Mouse (Mus musculus) liver, embryonic 11.5 days (tissue): ENCODE data around the gene Tpst2. TPM values are rescaled to one million over a fixed set of nuclear protein-coding genes. Genes with fewer than 3 reads are reported as not detected.

ENCODE experiments used
- ATAC-seq: fragments of 200-750 bp; cut with Nextera tagmentation; replicated peaks from 2 replicates; pipeline ENCODE4 v1.8.0; 2017; ENCODE audit warnings: moderate number of reproducible peaks, mild to moderate bottlenecking, moderate TSS enrichment, moderate library complexity; ENCODE audit not compliant: low FRiP score
- DNase-seq: peaks from one replicate; pipeline ENCODE4 v3.0.0-alpha.2; 2017; ENCODE audit warnings: low spot score
- H3K27ac ChIP-seq: fragments of 300-500 bp; sonication (generic); 2 replicates; pipeline ENCODE4 v1.5.1; 2014; ENCODE audit warnings: mild to moderate bottlenecking, low read depth, low read length, control low read depth
- H3K27me3 ChIP-seq: fragments of 300-500 bp; sonication (generic); replicated peaks from 2 replicates; pipeline ENCODE4 v1.6.1; 2014; ENCODE audit warnings: low read length, mixed read lengths; ENCODE audit not compliant: control insufficient read depth, insufficient read depth
- H3K36me3 ChIP-seq: fragments of 300-500 bp; sonication (generic); 2 replicates; pipeline ENCODE4 v1.6.1; 2014; ENCODE audit warnings: mild to moderate bottlenecking, low read length, moderate library complexity, mixed read lengths; ENCODE audit not compliant: control insufficient read depth, insufficient read depth
- H3K4me1 ChIP-seq: fragments of 300-500 bp; sonication (generic); replicated peaks from 2 replicates; pipeline ENCODE4 v1.6.1; 2014; ENCODE audit warnings: low read length, mixed read lengths; ENCODE audit not compliant: control insufficient read depth, insufficient read depth
- H3K4me2 ChIP-seq: fragments of 300-500 bp; sonication (generic); 2 replicates; pipeline ENCODE4 v1.6.1; 2014; ENCODE audit warnings: mild to moderate bottlenecking, control low read depth, moderate library complexity
- H3K4me3 ChIP-seq: fragments of 300-500 bp; sonication (generic); 2 replicates; pipeline ENCODE4 v1.5.1; 2014; ENCODE audit warnings: low read depth, low read length, control low read depth
- H3K9ac ChIP-seq: fragments of 300-500 bp; sonication (generic); 2 replicates; pipeline ENCODE4 v1.6.1; 2014; ENCODE audit warnings: low read depth, low read length, control low read depth
- H3K9me3 ChIP-seq: fragments of 300-500 bp; sonication (generic); 2 replicates; pipeline ENCODE4 v1.6.1; 2016; ENCODE audit warnings: low read length, inconsistent platforms, mixed read lengths; ENCODE audit not compliant: control insufficient read depth
- WGBS: fragments of 180-500 bp; shearing (Covaris S2); extraction: QIAGEN DNeasy Blood & Tissue Kit; methylation state at CpG from one replicate; pipeline ENCODE4 v1.1.7; 2014; 5-methylcytosine and 5-hydroxymethylcytosine counted together
- polyA plus RNA-seq: library from polyadenylated mRNA; unstranded; fragments of >200 nt; fragmentation: Nextera tagmentation; extraction: Ambion mirVana; gene quantifications from 2 replicates; pipeline ENCODE4 v1.2.1, GENCODE M21; 2014

Gene Tpst2
- polyA plus RNA-seq, 1 experiment from 2014 or later = 66.0 TPM

GRCm38 (mm10) chr5:112321376-112321775 is 44.9 kb downstream of the Tpst2 start:
- Histone ChIP-seq H3K9me3 (no peaks in the 10 kb centered on the region), H3K27ac (no peak overlapping the region), H3K9ac (no peak overlapping the region), H3K27me3 (no peaks in the 10 kb centered on the region), H3K4me3 (no peak overlapping the region), H3K4me1 (peaks cover 18% of the 10 kb centered on the region), H3K36me3 (no peaks in the 10 kb centered on the region), H3K4me2 (no peak overlapping the region)
- WGBS = 83% methylated on average over 4 of the region's 4 CpGs
- ATAC-seq (no peak), DNase-seq (no peak)

- Histone ChIP-seq H3K27me3 (no peaks in the 10 kb centered on the region), H3K9me3 (no peaks in the 10 kb centered on the region), H3K27ac (no peak overlapping the region), H3K9ac (no peak overlapping the region), H3K36me3 (peaks cover 6% of the 10 kb centered on the region; the same call in 1 of the 2 replicates), H3K4me2 (no peak overlapping the region), H3K4me3 (no peak overlapping the region), H3K4me1 (peaks cover 23% of the 10 kb centered on the region)
- ATAC-seq = no peak
- WGBS = 90% methylated on average over 6 of the region's 6 CpGs
- DNase-seq = no peak
Measured at GRCm38 (mm10) chr5:112323246-112323645, 46.8 kb downstream of the Tpst2 start.

- no peaks in the 10 kb centered on the region for H3K27me3 ChIP-seq
- H3K9ac ChIP-seq = peak overlapping the region; percentile 58
- H3K27ac ChIP-seq = peak overlapping the region; percentile 80
- DNase-seq (peak; percentile 66), ATAC-seq (peak; percentile 90)
- peaks cover 20% of the 10 kb centered on the region for H3K4me1 ChIP-seq
- 13% methylated on average over 24 of the region's 24 CpGs for WGBS
- H3K9me3 ChIP-seq = no peaks in the 10 kb centered on the region
- H3K4me3 ChIP-seq = peak overlapping the region; percentile 99
- H3K36me3 ChIP-seq = peaks cover 16% of the 10 kb centered on the region; the same call in 1 of the 2 replicates
- H3K4me2 ChIP-seq = peak overlapping the region; percentile 76
Measured at GRCm38 (mm10) chr5:112324637-112325545, 48.4 kb downstream of the Tpst2 start.

- Histone ChIP-seq H3K9ac (peak within 1 kb of the TSS; percentile 89), H3K27me3 (no peaks in the 10 kb centered on the region), H3K4me3 (peak within 1 kb of the TSS; percentile 99), H3K4me2 (peak within 1 kb of the TSS; percentile 76), H3K36me3 (peaks cover 24% of the 10 kb centered on the region), H3K9me3 (no peaks in the 10 kb centered on the region), H3K27ac (peak within 1 kb of the TSS; percentile 80), H3K4me1 (peaks cover 18% of the 10 kb centered on the region)
- ATAC-seq (peak; percentile 63), DNase-seq (peak; percentile 97)
- 7% methylated on average over 48 of the region's 48 CpGs for WGBS
Measured at GRCm38 (mm10) chr5:112325546-112326445, 49.3 kb downstream of the Tpst2 start, which contains the start of gene Tfip11. Gene Tfip11, plus strand, starts transcription at chr5:112326358.

- ATAC-seq = peak; percentile 7; the same call in 1 of the 2 replicates
- no peaks in the 10 kb centered on the region for H3K27me3 ChIP-seq
- peak overlapping the region; percentile 89 for H3K9ac ChIP-seq
- DNase-seq = no peak
- WGBS = 1% methylated on average over 32 of the region's 33 CpGs
- no peaks in the 10 kb centered on the region for H3K9me3 ChIP-seq
- H3K4me3 ChIP-seq = peak overlapping the region; percentile 99
- peaks cover 32% of the 10 kb centered on the region for H3K36me3 ChIP-seq
- peak overlapping the region; percentile 76 for H3K4me2 ChIP-seq
- H3K27ac ChIP-seq = no peak overlapping the region
- peaks cover 18% of the 10 kb centered on the region for H3K4me1 ChIP-seq
Measured at GRCm38 (mm10) chr5:112326446-112327009, 50.0 kb downstream of the Tpst2 start.

GRCm38 (mm10) chr5:112327854-112328253 is 51.4 kb downstream of the Tpst2 start:
- Histone ChIP-seq H3K4me3 (no peak overlapping the region), H3K36me3 (peaks cover 42% of the 10 kb centered on the region), H3K9ac (no peak overlapping the region), H3K27ac (no peak overlapping the region), H3K4me2 (no peak overlapping the region), H3K27me3 (no peaks in the 10 kb centered on the region), H3K4me1 (peaks cover 18% of the 10 kb centered on the region), H3K9me3 (no peaks in the 10 kb centered on the region)
- no peak for ATAC-seq
- DNase-seq = no peak
- 94% methylated on average over 15 of the region's 15 CpGs for WGBS

GRCm38 (mm10) chr5:112329805-112330564 is 53.5 kb downstream of the Tpst2 start:
- no peak overlapping the region for H3K27ac ChIP-seq
- ATAC-seq (no peak), DNase-seq (no peak)
- no peak overlapping the region for H3K4me2 ChIP-seq
- H3K4me1 ChIP-seq = peaks cover 11% of the 10 kb centered on the region
- H3K36me3 ChIP-seq = peaks cover 64% of the 10 kb centered on the region
- H3K9me3 ChIP-seq = no peaks in the 10 kb centered on the region
- no peak overlapping the region for H3K9ac ChIP-seq
- no peaks in the 10 kb centered on the region for H3K27me3 ChIP-seq
- 93% methylated on average over 14 of the region's 14 CpGs for WGBS
- no peak overlapping the region for H3K4me3 ChIP-seq

- no peak for DNase-seq
- Histone ChIP-seq H3K27me3 (no peaks in the 10 kb centered on the region), H3K4me2 (no peak overlapping the region), H3K36me3 (peaks cover 79% of the 10 kb centered on the region), H3K9me3 (no peaks in the 10 kb centered on the region), H3K27ac (no peak overlapping the region), H3K4me1 (no peaks in the 10 kb centered on the region), H3K4me3 (no peak overlapping the region), H3K9ac (no peak overlapping the region)
- WGBS = 45% methylated on average over 2 of the region's 2 CpGs
- ATAC-seq = 0 out of 2 replicates have a peak, but pooled peaks have one; percentile 33
Measured at GRCm38 (mm10) chr5:112335473-112335872, 59.0 kb downstream of the Tpst2 start.
